Mouse (Mus musculus) neutrophil, adult 59 days (primary cell): ENCODE results near the gene Commd7. TPM values are rescaled to one million over a fixed set of nuclear protein-coding genes. Genes with fewer than 3 reads are reported as not detected.

Experiments
- total RNA-seq, 2 experiments: library from RNA; stranded (reverse); gene quantifications; 1 replicate in 1 of 2; 2 replicates in 1 of 2; pipeline ENCODE4 v1.2.4; 2023

Commd7 gene
- total RNA-seq, result 10 to 100 TPM; 24.0 to 28.9 TPM

GRCm38 (mm10) chr2:153631976-153632870 lies at the start of gene Commd7:
Commd7 (minus strand) TSS chr2:153632781.

DNA sequence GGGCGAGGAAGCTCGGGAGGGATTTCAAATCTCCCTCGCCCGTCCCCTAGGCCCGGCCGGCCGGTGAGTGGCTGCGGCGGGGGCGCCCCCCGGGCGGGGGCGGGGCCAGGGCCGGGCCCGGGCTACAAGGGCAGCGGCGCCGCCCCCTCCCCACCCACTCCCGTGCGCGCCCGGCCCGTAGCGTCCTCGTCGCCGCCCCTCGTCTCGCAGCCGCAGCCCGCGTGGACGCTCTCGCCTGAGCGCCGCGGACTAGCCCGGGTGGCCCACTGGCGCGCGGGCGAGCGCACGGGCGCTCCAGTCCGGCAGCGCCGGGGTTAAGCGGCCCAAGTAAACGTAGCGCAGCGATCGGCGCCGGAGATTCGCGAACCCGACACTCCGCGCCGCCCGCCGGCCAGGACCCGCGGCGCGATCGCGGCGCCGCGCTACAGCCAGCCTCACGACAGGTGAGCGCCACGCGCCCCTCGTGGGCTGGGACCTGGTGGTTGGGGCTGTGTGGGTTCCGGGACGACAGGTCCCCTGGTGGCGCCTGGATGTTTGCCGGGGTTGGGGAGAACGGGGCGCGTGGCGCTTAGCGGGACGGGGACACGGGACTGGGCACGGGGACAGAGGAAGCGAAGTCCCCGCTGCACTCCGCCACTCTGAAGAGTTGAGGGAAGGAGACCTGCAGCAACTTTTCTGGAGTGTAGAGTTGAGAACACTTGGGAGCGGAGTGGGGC lies 16.9 kb upstream of the Commd7 start, which contains the start of gene Dnmt3b:
Gene Dnmt3b, plus strand, starts transcription at position 153 of the 716 bp plus-strand sequence.

Other genes with a start within 250 kb of the Commd7 start
- gene 4930404H24Rik, start 140.0 kb downstream of the Commd7 start, total RNA-seq, result not detected
- 1 to 10 TPM; 1.4 to 2.3 TPM for gene Nol4l, start 102.8 kb downstream of the Commd7 start, total RNA-seq
- 1 to 10 TPM; 2.2 to 2.6 TPM for gene Dnmt3b, start 16.7 kb upstream of the Commd7 start, total RNA-seq
- gene Dnmt3c, start 63.9 kb upstream of the Commd7 start, total RNA-seq, result not detected
- gene Mapre1, start 108.5 kb upstream of the Commd7 start, total RNA-seq, result 100 to 1,000 TPM; 111 to 124 TPM
- gene Efcab8, start 147.2 kb upstream of the Commd7 start, total RNA-seq, result under 1 TPM; 0.31 TPM
- not detected for gene Sun5, start 238.3 kb upstream of the Commd7 start, total RNA-seq
- gene Bpifb2, start 242.3 kb upstream of the Commd7 start, total RNA-seq, result not detected